Mouse (Mus musculus): Measurements from ENCODE around the gene Endov. TPM values are rescaled to one million over a fixed set of nuclear protein-coding genes. Genes with fewer than 3 reads are reported as not detected.

Gene Endov
- total RNA-seq, 2 experiments from 2014 or later, result 32.2 to 35.1 TPM

Other genes starting within 250 kb of the Endov start
- gene Gaa, start 223.5 kb upstream of the Endov start, total RNA-seq (2021), result 100 to 1,000 TPM; 242 to 279 TPM
- gene Eif4a3, start 191.3 kb upstream of the Endov start, total RNA-seq (2021), result 10 to 100 TPM; 75.9 to 83.0 TPM
- gene Card14, start 183.6 kb upstream of the Endov start, total RNA-seq (2021), result under 1 TPM; 0.12 to 0.28 TPM
- 1 to 10 TPM; 3.9 to 4.1 TPM for gene Sgsh, start 135.8 kb upstream of the Endov start, total RNA-seq (2021)
- 1 to 10 TPM; 3.4 to 4.0 TPM for gene Slc26a11, start 135.8 kb upstream of the Endov start, total RNA-seq (2021)
- gene Rnf213, start 98.2 kb upstream of the Endov start, total RNA-seq (2021), result 1 to 10 TPM; 3.6 to 4.0 TPM
- gene Nptx1, start 56.4 kb downstream of the Endov start, total RNA-seq (2021), result 100 to 1,000 TPM; 226 to 265 TPM
- 10 to 100 TPM; 63.1 to 64.1 TPM for gene Rptor, start 111.6 kb downstream of the Endov start, total RNA-seq (2021)